Mouse (Mus musculus) liver, embryonic 14.5 days (tissue): ENCODE data around the gene Gm37240.

Experiments used
- CTCF ChIP-seq: IDR thresholded peaks from 2 replicates; pipeline ENCODE4 v1.5.1; 2016; ENCODE audit warnings: antibody characterized with exemption, low read depth, control low read depth
- EP300 ChIP-seq: IDR thresholded peaks from 2 replicates; pipeline ENCODE4 v1.6.1; 2016; ENCODE audit warnings: antibody characterized with exemption, low read depth

DNA sequence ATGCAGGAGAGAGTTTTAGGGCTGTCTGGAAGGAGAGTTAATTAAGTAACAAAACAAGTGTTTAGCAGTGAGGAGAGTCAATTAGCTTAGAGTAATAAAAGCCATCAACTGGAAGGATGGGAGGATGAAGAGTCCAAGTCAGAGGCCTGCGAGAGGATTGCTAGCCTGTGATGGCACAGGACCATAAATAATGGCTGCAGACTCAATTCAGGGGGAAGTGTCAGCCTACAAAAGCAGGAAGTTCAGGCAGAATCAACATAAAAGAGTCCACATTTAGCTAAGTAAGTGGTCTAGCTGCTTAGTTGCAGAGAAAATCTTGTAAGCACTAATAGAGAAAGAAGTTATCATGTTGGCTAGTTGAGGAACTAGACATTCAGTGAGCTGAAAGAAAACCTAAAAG, 1019.3 kb downstream of the Gm37240 start:
- no peak for TF ChIP-seq CTCF
- TF ChIP-seq EP300: no peak
